Comparison of ENCODE assay signal across 10 mouse cellular contexts in the genomic region with DNA sequence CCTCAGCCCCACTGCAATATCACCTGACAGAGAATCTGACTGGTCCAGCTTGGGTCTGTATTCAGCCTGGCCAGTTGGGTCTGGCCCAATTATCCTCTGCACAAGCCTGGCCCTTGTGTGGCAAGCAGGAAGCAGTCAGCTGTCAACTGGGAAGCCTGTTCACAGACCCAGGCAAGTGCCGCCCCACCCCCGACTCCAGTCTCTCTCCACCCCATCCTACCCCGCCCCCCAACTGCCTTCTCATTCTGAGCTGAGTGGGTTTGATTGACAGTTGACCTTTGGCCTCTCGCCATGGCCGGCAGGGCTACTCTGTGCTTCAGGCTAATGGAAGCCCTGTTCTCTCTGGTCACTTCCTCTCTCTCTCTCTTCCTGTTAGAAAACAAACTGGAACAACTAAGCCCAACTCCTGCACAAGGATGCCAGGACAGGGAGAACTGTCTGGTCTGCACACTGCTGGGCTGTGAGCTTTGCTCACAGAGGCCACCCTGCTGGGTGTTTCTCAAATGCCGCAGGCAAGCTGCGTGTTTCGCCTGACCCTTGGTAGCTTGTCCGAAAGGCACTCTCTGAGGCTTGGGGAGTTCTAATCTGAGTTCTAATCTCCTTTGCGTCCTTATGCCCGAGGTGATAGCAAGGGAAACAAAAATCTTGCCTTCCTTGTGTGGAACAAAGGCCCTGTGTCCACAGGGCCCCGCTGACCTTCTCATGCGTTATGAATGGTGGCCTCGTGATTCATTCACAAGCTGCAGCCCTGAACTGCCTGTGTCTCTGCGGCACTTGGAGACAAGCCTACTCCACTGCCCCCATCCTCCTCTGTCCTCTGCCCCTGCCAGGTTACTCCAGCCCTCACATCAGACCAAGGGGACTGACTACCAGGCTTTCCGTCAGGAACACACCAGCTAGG. TPM values are rescaled to one million over a fixed set of nuclear protein-coding genes. Genes with fewer than 3 reads are reported as not detected.
DNase-seq lines count a peak whose midpoint lies in the region; ATAC-seq and TF ChIP-seq lines count a peak whose summit lies in the region.
"Had no signal": no experiment of that assay in that cellular context is flagged by ENCODE, and none has a peak within 500 bp of the region (broad histone marks: within the 10 kb centered on the region; RNA-seq: fewer than 3 reads in every experiment).

No protein-coding gene starts in this region.

- H3K36me3 ChIP-seq in limb, embryonic 10.5 days = no peaks in the 10 kb centered on the region
- H3K36me3 ChIP-seq in midbrain, embryonic 13.5 days = no peaks in the 10 kb centered on the region
- H3K36me3 ChIP-seq: embryonic facial prominence, embryonic 15.5 days had no signal

- no peak for TF ChIP-seq CTCF in bone marrow macrophage, adult 2 months (IDR thresholded peaks at IDR 0.05; ENCODE audit: low read depth, low read length)

- no peak overlapping the region for H3K4me2 ChIP-seq in midbrain, embryonic 13.5 days (replicated peaks)
- H3K4me2 ChIP-seq: embryonic facial prominence, embryonic 15.5 days had no signal

- no peak overlapping the region for H3K4me3 ChIP-seq in bone marrow macrophage, adult 2 months (ENCODE audit: insufficient read depth, low read length)
- H3K4me3 ChIP-seq in limb, embryonic 10.5 days = no peak overlapping the region
- H3K4me3 ChIP-seq in midbrain, embryonic 13.5 days (replicated peaks) = no peak overlapping the region
- H3K4me3 ChIP-seq: embryonic facial prominence, embryonic 15.5 days had no signal

- H3K27me3 ChIP-seq in limb, embryonic 10.5 days (ENCODE audit: low read depth, poor library complexity, severe bottlenecking) = no peaks in the 10 kb centered on the region
- no peaks in the 10 kb centered on the region for H3K27me3 ChIP-seq in midbrain, embryonic 13.5 days
- H3K27me3 ChIP-seq: CH12.LX; embryonic facial prominence, embryonic 15.5 days had no signal

- H3K9ac ChIP-seq in midbrain, embryonic 13.5 days (replicated peaks) = no peak overlapping the region; the same call in 1 of the 2 replicates
- H3K9ac ChIP-seq: embryonic facial prominence, embryonic 15.5 days had no signal

- H3K9me3 ChIP-seq in limb, embryonic 10.5 days (replicated peaks) = no peaks in the 10 kb centered on the region
- H3K9me3 ChIP-seq in midbrain, embryonic 13.5 days = no peaks in the 10 kb centered on the region
- H3K9me3 ChIP-seq: embryonic facial prominence, embryonic 15.5 days had no signal

- no peak; the same call in 1 of the 2 replicates for TF ChIP-seq POLR2A in bone marrow macrophage, adult 2 months (IDR thresholded peaks at IDR 0.05; ENCODE audit: borderline replicate concordance, low read depth, low read length)

- 34% methylated on average over 16 of the region's 16 CpGs for WGBS in limb, embryonic 10.5 days
- 7% methylated on average over 16 of the region's 16 CpGs for WGBS in midbrain, embryonic 13.5 days

- H3K27ac ChIP-seq in bone marrow macrophage, adult 2 months (ENCODE audit: insufficient read depth, low read depth, low read length) = peak overlapping the region; percentile 33
- H3K27ac ChIP-seq in limb, embryonic 10.5 days = peak overlapping the region; percentile 85
- peak overlapping the region; percentile 68 for H3K27ac ChIP-seq in midbrain, embryonic 13.5 days
- H3K27ac ChIP-seq: embryonic facial prominence, embryonic 15.5 days had no signal

- peak; percentile 71 for ATAC-seq in midbrain, embryonic 13.5 days

- peak; percentile 47 for DNase-seq in gastrocnemius, postnatal 10 days
- DNase-seq in gastrocnemius, postnatal 25 days = no peak
- DNase-seq in heart, postnatal 4 days = peak; percentile 49
- DNase-seq in limb, embryonic 10.5 days (ENCODE audit: low spot score) = peak; percentile 65
- no peak for DNase-seq in thymus, postnatal 25 days
- DNase-seq in urinary bladder, postnatal 10 days (ENCODE audit: low spot score) = no peak

- H3K4me1 ChIP-seq in bone marrow macrophage, adult 2 months (ENCODE audit: control insufficient read depth, insufficient read depth, low read length) = peaks cover 14% of the 10 kb centered on the region
- H3K4me1 ChIP-seq in limb, embryonic 10.5 days = peaks cover 42% of the 10 kb centered on the region
- peaks cover 46% of the 10 kb centered on the region for H3K4me1 ChIP-seq in midbrain, embryonic 13.5 days (replicated peaks)

RNA-seq across cellular contexts. Expression of a gene that starts 13.8 kb away (rescaled TPM):
- total RNA-seq in gastrocnemius, postnatal 10 days (2021) = 1 to 10 TPM; 4.7 to 5.2 TPM
- 1 to 10 TPM; 3.2 to 4.0 TPM for total RNA-seq in gastrocnemius, postnatal 25 days (2021)
- polyA plus RNA-seq in bone marrow macrophage, adult 2 months (2012; ENCODE audit: insufficient read depth, insufficient read length, missing spikeins) = 5.4 and 6.5 TPM in 2 replicates
- 1 to 10 TPM; 9.0 to 9.2 TPM for total RNA-seq in heart, postnatal 4 days (2021)
- polyA plus RNA-seq in limb, embryonic 10.5 days (2016; fragmentation: Nextera tagmentation; extraction: Ambion mirVana) = 13.1 and 14.6 TPM in 2 replicates
- polyA plus RNA-seq in midbrain, embryonic 13.5 days (2015; fragmentation: Nextera tagmentation; extraction: Ambion mirVana) = 10.9 and 11.0 TPM in 2 replicates

RNA-seq across cellular contexts. Expression of a gene that starts 48.3 kb away (rescaled TPM):
- total RNA-seq in gastrocnemius, postnatal 10 days (2021) = 10 to 100 TPM; 38.3 to 41.8 TPM
- total RNA-seq in gastrocnemius, postnatal 25 days (2021) = 10 to 100 TPM in 1 of 2 experiments, 1 to 10 TPM in 1; 6.5 to 11.3 TPM
- 472 and 492 TPM in 2 replicates for polyA plus RNA-seq in bone marrow macrophage, adult 2 months (2012; ENCODE audit: insufficient read depth, insufficient read length, missing spikeins)
- 10 to 100 TPM; 51.5 to 56.0 TPM for total RNA-seq in heart, postnatal 4 days (2021)
- 53.2 and 94.6 TPM in 2 replicates for polyA plus RNA-seq in limb, embryonic 10.5 days (2016; fragmentation: Nextera tagmentation; extraction: Ambion mirVana)
- 79.8 and 105 TPM in 2 replicates for polyA plus RNA-seq in midbrain, embryonic 13.5 days (2015; fragmentation: Nextera tagmentation; extraction: Ambion mirVana)

Comparison
In these comparisons a context has a peak if more than half of its experiments do, and no peak if none do; other contexts are left out.
1. DNase-seq: peak in gastrocnemius, postnatal 10 days (single experiment), heart, postnatal 4 days (single experiment) and limb, embryonic 10.5 days (single experiment); none in gastrocnemius, postnatal 25 days (single experiment), thymus, postnatal 25 days (single experiment) and urinary bladder, postnatal 10 days (single experiment).
2. H3K27ac ChIP-seq: peak in every context shown above with its lines; median percentile 85 in limb, embryonic 10.5 days; 68 in midbrain, embryonic 13.5 days; 33 in bone marrow macrophage, adult 2 months.